Mouse (Mus musculus): ENCODE results near the gene Cxcl14. TPM values are rescaled to one million over a fixed set of nuclear protein-coding genes. Genes with fewer than 3 reads are reported as not detected.

The Cxcl14 gene
- polyA plus RNA-seq, 1 experiment = 78.2 TPM

- Histone ChIP-seq H3K27me3 (ENCODE audit: control insufficient read depth, insufficient read depth, low read length) (no peaks in the 10 kb centered on the region; the same call in 1 of the 2 replicates), H3K4me1 (ENCODE audit: control insufficient read depth, insufficient read depth, low read length) (no peaks in the 10 kb centered on the region), H3K27ac (ENCODE audit: insufficient read depth, low read length) (no peak overlapping the region), H3K4me3 (replicated peaks; ENCODE audit: insufficient read depth, low read depth, low read length) (no peak overlapping the region)
- 76% methylated on average over 4 of the region's 4 CpGs for WGBS
- TF ChIP-seq POLR2A (IDR thresholded peaks at IDR 0.05; ENCODE audit: borderline replicate concordance, insufficient read depth, low read length) = no peak
- peak; percentile 6; the same call in 1 of the 2 replicates for TF ChIP-seq CTCF (IDR thresholded peaks at IDR 0.05; ENCODE audit: borderline replicate concordance, insufficient read depth, low read depth, low read length)
- DNase-seq = no peak
Measured at GRCm38 (mm10) chr13:56267396-56267795, 29.0 kb downstream of the Cxcl14 start.

- TF ChIP-seq CTCF (IDR thresholded peaks at IDR 0.05; ENCODE audit: borderline replicate concordance, insufficient read depth, low read depth, low read length) = peak; percentile 36; the same call in 1 of the 2 replicates
- TF ChIP-seq POLR2A (IDR thresholded peaks at IDR 0.05; ENCODE audit: borderline replicate concordance, insufficient read depth, low read length) = no peak
- H3K4me3 ChIP-seq (replicated peaks; ENCODE audit: insufficient read depth, low read depth, low read length) = no peak overlapping the region
- H3K4me1 ChIP-seq (ENCODE audit: control insufficient read depth, insufficient read depth, low read length) = no peaks in the 10 kb centered on the region
- no peak for DNase-seq
- H3K27ac ChIP-seq (ENCODE audit: insufficient read depth, low read length) = no peak overlapping the region
- H3K27me3 ChIP-seq (ENCODE audit: control insufficient read depth, insufficient read depth, low read length) = no peaks in the 10 kb centered on the region; the same call in 1 of the 2 replicates
- 34% methylated on average over 8 of the region's 8 CpGs for WGBS
Measured at GRCm38 (mm10) chr13:56266435-56266834, 29.9 kb downstream of the Cxcl14 start.

GRCm38 (mm10) chr13:56265661-56266060 lies 30.7 kb downstream of the Cxcl14 start:
- TF ChIP-seq CTCF (IDR thresholded peaks at IDR 0.05; ENCODE audit: borderline replicate concordance, insufficient read depth, low read depth, low read length) = no peak
- no peak for TF ChIP-seq POLR2A (IDR thresholded peaks at IDR 0.05; ENCODE audit: borderline replicate concordance, insufficient read depth, low read length)
- Histone ChIP-seq H3K4me1 (ENCODE audit: control insufficient read depth, insufficient read depth, low read length) (no peaks in the 10 kb centered on the region), H3K27me3 (ENCODE audit: control insufficient read depth, insufficient read depth, low read length) (no peaks in the 10 kb centered on the region; the same call in 1 of the 2 replicates), H3K27ac (ENCODE audit: insufficient read depth, low read length) (no peak overlapping the region), H3K4me3 (replicated peaks; ENCODE audit: insufficient read depth, low read depth, low read length) (no peak overlapping the region)
- no peak for DNase-seq
- 30% methylated on average over 5 of the region's 5 CpGs for WGBS

- 32% methylated on average over 4 of the region's 4 CpGs for WGBS
- peaks cover 4% of the 10 kb centered on the region; the same call in 1 of the 2 replicates for H3K27me3 ChIP-seq (ENCODE audit: control insufficient read depth, insufficient read depth, low read length)
- no peak for TF ChIP-seq POLR2A (IDR thresholded peaks at IDR 0.05; ENCODE audit: borderline replicate concordance, insufficient read depth, low read length)
- H3K4me3 ChIP-seq (replicated peaks; ENCODE audit: insufficient read depth, low read depth, low read length) = no peak overlapping the region
- no peak for DNase-seq
- H3K4me1 ChIP-seq (ENCODE audit: control insufficient read depth, insufficient read depth, low read length) = no peaks in the 10 kb centered on the region
- H3K27ac ChIP-seq (ENCODE audit: insufficient read depth, low read length) = no peak overlapping the region
Measured at GRCm38 (mm10) chr13:56262269-56262668, 34.1 kb downstream of the Cxcl14 start.

- Histone ChIP-seq H3K27me3 (ENCODE audit: control insufficient read depth, insufficient read depth, low read length) (peaks cover 4% of the 10 kb centered on the region; the same call in 1 of the 2 replicates), H3K4me3 (replicated peaks; ENCODE audit: insufficient read depth, low read depth, low read length) (no peak overlapping the region), H3K4me1 (ENCODE audit: control insufficient read depth, insufficient read depth, low read length) (no peaks in the 10 kb centered on the region), H3K27ac (ENCODE audit: insufficient read depth, low read length) (no peak overlapping the region)
- no peak for TF ChIP-seq CTCF (IDR thresholded peaks at IDR 0.05; ENCODE audit: borderline replicate concordance, insufficient read depth, low read depth, low read length)
- no peak for TF ChIP-seq POLR2A (IDR thresholded peaks at IDR 0.05; ENCODE audit: borderline replicate concordance, insufficient read depth, low read length)
- 2% methylated on average over 17 of the region's 17 CpGs for WGBS
- DNase-seq = no peak
Measured at GRCm38 (mm10) chr13:56260344-56260780, 36.0 kb downstream of the Cxcl14 start.

GRCm38 (mm10) chr13:56259926-56260250 lies 36.5 kb downstream of the Cxcl14 start:
- Histone ChIP-seq H3K27me3 (ENCODE audit: control insufficient read depth, insufficient read depth, low read length) (peaks cover 4% of the 10 kb centered on the region; the same call in 1 of the 2 replicates), H3K4me3 (replicated peaks; ENCODE audit: insufficient read depth, low read depth, low read length) (no peak overlapping the region), H3K4me1 (ENCODE audit: control insufficient read depth, insufficient read depth, low read length) (no peaks in the 10 kb centered on the region), H3K27ac (ENCODE audit: insufficient read depth, low read length) (no peak overlapping the region)
- no peak for DNase-seq
- TF ChIP-seq CTCF (IDR thresholded peaks at IDR 0.05; ENCODE audit: borderline replicate concordance, insufficient read depth, low read depth, low read length) (no peak), POLR2A (IDR thresholded peaks at IDR 0.05; ENCODE audit: borderline replicate concordance, insufficient read depth, low read length) (no peak)
- 2% methylated on average over 5 of the region's 5 CpGs for WGBS

GRCm38 (mm10) chr13:56259021-56259925 lies 37.1 kb downstream of the Cxcl14 start:
- Histone ChIP-seq H3K27me3 (ENCODE audit: control insufficient read depth, insufficient read depth, low read length) (peaks cover 4% of the 10 kb centered on the region; the same call in 1 of the 2 replicates), H3K27ac (ENCODE audit: insufficient read depth, low read length) (no peak overlapping the region), H3K4me1 (ENCODE audit: control insufficient read depth, insufficient read depth, low read length) (no peaks in the 10 kb centered on the region), H3K4me3 (replicated peaks; ENCODE audit: insufficient read depth, low read depth, low read length) (no peak overlapping the region)
- DNase-seq = no peak
- 2% methylated on average over 55 of the region's 55 CpGs for WGBS
- no peak for TF ChIP-seq POLR2A (IDR thresholded peaks at IDR 0.05; ENCODE audit: borderline replicate concordance, insufficient read depth, low read length)
- TF ChIP-seq CTCF (IDR thresholded peaks at IDR 0.05; ENCODE audit: borderline replicate concordance, insufficient read depth, low read depth, low read length) = no peak
